ENCODE assay signal across 17 mouse cellular contexts in genomic region chr3:59203802-59204520, GRCm38 (mm10). TPM values are rescaled to one million over a fixed set of nuclear protein-coding genes. Genes with fewer than 3 reads are reported as not detected.
DNase-seq lines count a peak whose midpoint lies in the region; ATAC-seq and TF ChIP-seq lines count a peak whose summit lies in the region.
"Had no signal": no experiment of that assay in that cellular context is flagged by ENCODE, and none has a peak within 500 bp of the region (broad histone marks: within the 10 kb centered on the region; RNA-seq: fewer than 3 reads in every experiment).

No protein-coding gene starts in this region.

- no peak; the same call in 1 of the 2 replicates for ATAC-seq in heart, embryonic 11.5 days (replicated peaks; ENCODE audit: insufficient number of reproducible peaks, low FRiP score, low TSS enrichment)
- ATAC-seq in activated CD4-positive, CD25-positive, alpha-beta regulatory T cell, adult 4 months, result peak; percentile 70
- no peak for ATAC-seq in liver, postnatal 0 days
- ATAC-seq: forebrain, postnatal 0 days; midbrain, embryonic 13.5 days had no signal

- DNase-seq in heart, postnatal 4 days, result no peak
- peak; percentile 77 for DNase-seq in CD4-positive helper T cell, adult 2 months (ENCODE audit: low read depth, low spot score)
- peak; percentile 31 for DNase-seq in lung, postnatal 10 days
- DNase-seq in liver, postnatal 0 days, result no peak
- DNase-seq in testis, postnatal 14 days (ENCODE audit: low spot score), result no peak
- no peak for DNase-seq in adipocyte (ENCODE audit: low spot score)
- DNase-seq: cerebellum, postnatal 14 days; forebrain, postnatal 0 days; kidney, adult 2 months; right cerebral cortex, postnatal 14 days had no signal

- peaks cover 20% of the 10 kb centered on the region for H3K4me1 ChIP-seq in heart, embryonic 11.5 days (ENCODE audit: control insufficient read depth, insufficient read depth, low read length)
- peaks cover 20% of the 10 kb centered on the region for H3K4me1 ChIP-seq in liver, postnatal 0 days (ENCODE audit: insufficient read depth)
- H3K4me1 ChIP-seq: midbrain, embryonic 13.5 days; neural tube, embryonic 15.5 days had no signal

- peak overlapping the region; percentile 41 for H3K27ac ChIP-seq in heart, embryonic 11.5 days (ENCODE audit: low read depth, low read length)
- no peak overlapping the region for H3K27ac ChIP-seq in liver, postnatal 0 days (ENCODE audit: low read depth)
- H3K27ac ChIP-seq: midbrain, embryonic 13.5 days; neural tube, embryonic 15.5 days had no signal

- WGBS in heart, embryonic 11.5 days (ENCODE audit: insufficient replicate concordance), result 45% methylated on average over 8 of the region's 8 CpGs
- WGBS in liver, postnatal 0 days (ENCODE audit: insufficient replicate concordance), result 63% methylated on average over 8 of the region's 8 CpGs

- no peaks in the 10 kb centered on the region for H3K36me3 ChIP-seq in heart, embryonic 11.5 days (ENCODE audit: control insufficient read depth, insufficient read depth, low read length)
- H3K36me3 ChIP-seq in liver, postnatal 0 days (replicated peaks; ENCODE audit: insufficient read depth, low read length), result no peaks in the 10 kb centered on the region
- H3K36me3 ChIP-seq: midbrain, embryonic 13.5 days; neural tube, embryonic 15.5 days had no signal

- no peak overlapping the region for H3K4me2 ChIP-seq in heart, embryonic 11.5 days
- no peak overlapping the region for H3K4me2 ChIP-seq in liver, postnatal 0 days (ENCODE audit: low read depth, low read length)
- H3K4me2 ChIP-seq: midbrain, embryonic 13.5 days; neural tube, embryonic 15.5 days had no signal

- no peaks in the 10 kb centered on the region for H3K9me3 ChIP-seq in heart, embryonic 11.5 days (replicated peaks; ENCODE audit: control insufficient read depth, low read length)
- H3K9me3 ChIP-seq in liver, postnatal 0 days (ENCODE audit: low read length), result no peaks in the 10 kb centered on the region
- H3K9me3 ChIP-seq: midbrain, embryonic 13.5 days; neural tube, embryonic 15.5 days had no signal

- no peak overlapping the region for H3K4me3 ChIP-seq in heart, embryonic 11.5 days (ENCODE audit: low read depth, low read length)
- no peak overlapping the region for H3K4me3 ChIP-seq in liver, postnatal 0 days (ENCODE audit: low read depth, low read length)
- H3K4me3 ChIP-seq: midbrain, embryonic 13.5 days; neural tube, embryonic 15.5 days had no signal

- H3K9ac ChIP-seq in heart, embryonic 11.5 days (ENCODE audit: low read depth, low read length), result no peak overlapping the region
- no peak overlapping the region for H3K9ac ChIP-seq in liver, postnatal 0 days (replicated peaks)
- H3K9ac ChIP-seq: forebrain, postnatal 0 days; midbrain, embryonic 13.5 days; neural tube, embryonic 15.5 days had no signal

- no peak for TF ChIP-seq CTCF in liver, postnatal 0 days (IDR thresholded peaks at IDR 0.05; ENCODE audit: low read depth)

- no peak for TF ChIP-seq EP300 in liver, postnatal 0 days (IDR thresholded peaks at IDR 0.05; ENCODE audit: low read depth)

- no peaks in the 10 kb centered on the region for H3K27me3 ChIP-seq in heart, embryonic 11.5 days (ENCODE audit: control insufficient read depth, insufficient read depth, low read length)
- no peaks in the 10 kb centered on the region for H3K27me3 ChIP-seq in liver, postnatal 0 days (ENCODE audit: insufficient read depth, low read length)
- H3K27me3 ChIP-seq: CH12.LX; midbrain, embryonic 13.5 days; neural tube, embryonic 15.5 days had no signal

RNA-seq across cellular contexts. Expression of gene P2ry13, which starts 6.7 kb away (rescaled TPM):
- polyA plus RNA-seq in heart, embryonic 11.5 days (2014; fragmentation: Nextera tagmentation; extraction: Ambion mirVana), result 0.49 and 0.66 TPM in 2 replicates
- under 1 TPM; 0.29 to 0.57 TPM for total RNA-seq in heart, postnatal 4 days (2021)
- polyA plus RNA-seq in activated CD4-positive, CD25-positive, alpha-beta regulatory T cell, adult 4 months (2017; shearing (Covaris generic)), result under 1 TPM; 0.18 to 0.44 TPM
- 4.4 and 4.6 TPM in 2 replicates for polyA plus RNA-seq in liver, postnatal 0 days (2015; fragmentation: Nextera tagmentation; extraction: Ambion mirVana)

RNA-seq across cellular contexts. Expression of gene Gpr87, which starts 9.1 kb away (rescaled TPM):
- polyA plus RNA-seq in heart, embryonic 11.5 days (2014; fragmentation: Nextera tagmentation; extraction: Ambion mirVana), result not detected in 2 replicates
- not detected for total RNA-seq in heart, postnatal 4 days (2021)
- polyA plus RNA-seq in activated CD4-positive, CD25-positive, alpha-beta regulatory T cell, adult 4 months (2017; shearing (Covaris generic)), result not detected
- polyA plus RNA-seq in liver, postnatal 0 days (2015; fragmentation: Nextera tagmentation; extraction: Ambion mirVana), result not detected in 2 replicates
- total RNA-seq: CH12.LX; forebrain, postnatal 0 days; left cerebral cortex, postnatal 10 days; liver, adult 2 months had no signal
- polyA plus RNA-seq: forebrain, postnatal 0 days; liver, adult 2 months had no signal

RNA-seq across cellular contexts. Expression of gene P2ry14, which starts 50.5 kb away (rescaled TPM):
- 1.4 and 2.9 TPM in 2 replicates for polyA plus RNA-seq in heart, embryonic 11.5 days (2014; fragmentation: Nextera tagmentation; extraction: Ambion mirVana)
- total RNA-seq in heart, postnatal 4 days (2021), result 1 to 10 TPM; 1.4 to 1.6 TPM
- 1 to 10 TPM; 5.0 to 5.1 TPM for polyA plus RNA-seq in activated CD4-positive, CD25-positive, alpha-beta regulatory T cell, adult 4 months (2017; shearing (Covaris generic))
- 7.3 and 9.4 TPM in 2 replicates for polyA plus RNA-seq in liver, postnatal 0 days (2015; fragmentation: Nextera tagmentation; extraction: Ambion mirVana)

RNA-seq across cellular contexts. Expression of gene P2ry12, which starts 58.7 kb away (rescaled TPM):
- polyA plus RNA-seq in heart, embryonic 11.5 days (2014; fragmentation: Nextera tagmentation; extraction: Ambion mirVana), result 0.87 and 1.0 TPM in 2 replicates
- total RNA-seq in heart, postnatal 4 days (2021), result 1 to 10 TPM; 1.7 to 2.4 TPM
- under 1 TPM in 1 of 2 experiments, not detected in 1; 0.79 TPM for polyA plus RNA-seq in activated CD4-positive, CD25-positive, alpha-beta regulatory T cell, adult 4 months (2017; shearing (Covaris generic))
- 3.0 and 3.3 TPM in 2 replicates for polyA plus RNA-seq in liver, postnatal 0 days (2015; fragmentation: Nextera tagmentation; extraction: Ambion mirVana)

Comparison
In these comparisons a context has a peak if more than half of its experiments do, and no peak if none do; other contexts are left out.
1. DNase-seq: peak in CD4-positive helper T cell, adult 2 months (single experiment) and lung, postnatal 10 days (single experiment); none in heart, postnatal 4 days (single experiment), liver, postnatal 0 days (single experiment), testis, postnatal 14 days (single experiment) and adipocyte (single experiment).